Mouse (Mus musculus): ENCODE measurements around the gene Dennd4b.
"Not testable (repeated sequence)": the region's sequence is repeated elsewhere in the genome, so short reads cannot be mapped to it uniquely, and the experiment has no call there.

Dennd4b gene

DNA sequence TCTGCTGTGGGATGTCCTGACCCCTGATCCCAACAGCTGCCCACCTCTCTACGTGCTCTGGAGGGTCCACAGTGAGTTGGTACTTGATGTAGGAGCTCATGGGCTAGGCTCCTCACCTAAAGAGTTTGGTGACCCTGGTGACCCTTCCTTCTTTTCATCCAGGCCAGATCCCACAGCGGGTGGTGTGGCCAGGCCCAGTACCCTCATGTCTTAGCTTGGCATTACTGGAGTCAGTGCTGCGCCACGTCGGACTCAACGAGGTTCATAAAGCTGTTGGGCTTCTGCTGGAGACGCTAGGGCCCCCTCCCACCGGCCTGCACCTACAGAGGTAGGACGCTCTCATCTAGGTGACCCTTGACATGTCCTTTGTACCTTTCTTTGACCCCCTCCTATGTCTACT lies 14.2 kb downstream of the Dennd4b start:
- no peak for DNase-seq (ENCODE audit: low spot score)

DNA sequence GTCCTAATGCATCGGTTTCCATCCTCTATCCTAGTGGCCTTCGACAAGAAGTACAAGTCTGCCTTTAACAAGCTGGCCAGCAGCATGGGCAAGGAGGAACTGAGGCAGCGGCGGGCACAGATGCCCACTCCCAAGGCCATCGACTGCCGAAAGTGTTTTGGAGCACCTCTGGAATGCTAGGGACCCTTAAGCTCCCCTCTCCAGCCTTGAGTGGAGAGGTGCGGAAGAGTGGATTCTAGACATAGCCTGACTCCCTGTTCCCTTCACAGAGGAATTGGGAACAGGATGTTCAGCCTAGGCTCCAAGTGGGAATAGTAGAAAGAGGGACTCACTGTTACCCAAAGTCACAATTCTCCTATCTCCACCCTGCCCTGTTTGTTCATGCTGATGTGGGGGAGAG lies 14.8 kb downstream of the Dennd4b start:
- no peak for DNase-seq (ENCODE audit: low spot score)

- DNase-seq (ENCODE audit: low spot score): no peak
Observed at GRCm38 (mm10) chr3:90280708-90281107, 15.7 kb downstream of the Dennd4b start.

GRCm38 (mm10) chr3:90284150-90284549 lies 19.2 kb downstream of the Dennd4b start:
- no peak for DNase-seq (ENCODE audit: low spot score)

DNA sequence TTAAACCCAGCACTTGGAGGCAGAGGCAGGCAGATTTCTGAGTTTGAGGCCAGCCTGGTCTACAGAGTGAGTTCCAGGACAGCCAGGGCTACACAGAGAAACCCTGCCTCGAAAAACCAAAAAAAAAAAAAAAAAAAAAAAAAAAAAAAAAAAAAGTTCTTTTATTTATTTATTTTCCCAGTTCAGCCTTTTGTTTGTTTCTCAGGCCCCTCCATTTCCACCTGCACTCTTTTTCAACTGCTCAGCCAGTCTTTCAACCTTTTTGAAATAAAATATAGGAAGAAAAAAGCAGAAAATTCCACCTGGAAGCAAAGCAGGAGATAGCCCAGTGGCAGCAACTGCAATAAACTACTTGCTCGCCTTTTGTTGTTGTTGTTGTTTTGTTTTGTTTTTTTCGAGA lies 24.4 kb downstream of the Dennd4b start:
- DNase-seq (ENCODE audit: low spot score): not testable (repeated sequence)

DNA sequence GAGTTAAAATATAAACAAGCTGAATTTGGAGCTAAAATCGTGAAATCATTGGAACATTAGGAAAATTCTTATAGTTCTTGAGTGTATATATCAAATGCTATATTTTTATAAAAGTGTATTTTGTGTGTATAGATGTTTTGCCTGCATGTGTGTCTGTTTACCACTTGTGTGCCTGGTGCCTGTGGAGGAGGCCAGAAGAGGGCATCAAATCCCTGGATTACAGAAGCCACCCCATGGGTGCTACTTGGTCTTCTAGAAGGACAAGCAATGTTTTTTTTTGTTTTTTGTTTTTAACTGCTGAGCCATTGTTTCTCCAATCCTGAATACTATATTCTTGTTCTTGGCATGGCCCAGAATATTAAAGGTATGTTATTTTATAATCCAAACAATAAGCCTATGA lies 25.6 kb downstream of the Dennd4b start:
- no peak for DNase-seq (ENCODE audit: low spot score)

- DNase-seq (ENCODE audit: low spot score): no peak
Observed at GRCm38 (mm10) chr3:90291982-90292344, 27.0 kb downstream of the Dennd4b start.

- peak; percentile 97 for DNase-seq (ENCODE audit: low spot score)
Observed at GRCm38 (mm10) chr3:90292345-90293275, 27.6 kb downstream of the Dennd4b start, which contains the start of gene Gatad2b. TSS of gene Gatad2b (plus strand) at chr3:90293178.

DNA sequence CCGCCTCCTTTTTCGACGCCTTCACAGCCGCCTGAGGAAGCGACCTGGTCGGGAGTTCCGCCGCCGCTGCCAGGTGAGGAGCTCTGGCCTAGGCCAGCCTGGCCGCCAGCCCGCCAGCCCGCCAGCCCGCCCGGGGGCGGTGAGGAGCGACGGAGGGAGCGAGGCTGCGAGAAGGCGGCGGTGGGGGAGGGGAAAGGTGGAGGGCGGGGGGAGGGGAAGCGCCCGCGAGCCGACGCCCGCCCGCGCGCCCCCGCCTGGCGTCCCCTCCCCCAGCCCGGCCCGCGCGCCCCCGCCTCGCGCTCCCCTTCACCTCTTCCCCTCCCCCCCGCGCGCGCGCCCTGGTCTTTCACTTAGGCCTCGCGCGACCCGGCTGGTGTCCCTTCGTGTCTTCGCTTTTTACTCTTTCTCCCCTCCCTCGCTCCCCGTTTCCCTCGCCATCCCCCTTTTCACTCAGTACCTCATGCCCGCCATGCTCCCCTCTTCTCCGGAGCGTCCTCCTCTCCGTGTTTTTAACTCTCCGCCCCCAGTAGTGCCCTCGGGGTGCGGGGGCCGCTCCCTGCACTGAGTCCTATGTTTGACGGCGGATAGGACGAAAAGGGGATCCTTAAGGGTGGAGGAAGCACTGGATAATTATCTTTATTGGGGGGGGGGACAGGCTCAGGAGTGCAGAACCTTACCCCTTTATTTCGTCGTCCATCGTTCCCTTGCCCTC lies 28.5 kb downstream of the Dennd4b start:
- DNase-seq (ENCODE audit: low spot score): peak; percentile 68

GRCm38 (mm10) chr3:90294064-90294440 lies 29.1 kb downstream of the Dennd4b start:
- no peak for DNase-seq (ENCODE audit: low spot score)

GRCm38 (mm10) chr3:90294651-90295050 lies 29.7 kb downstream of the Dennd4b start:
- no peak for DNase-seq (ENCODE audit: low spot score)

DNA sequence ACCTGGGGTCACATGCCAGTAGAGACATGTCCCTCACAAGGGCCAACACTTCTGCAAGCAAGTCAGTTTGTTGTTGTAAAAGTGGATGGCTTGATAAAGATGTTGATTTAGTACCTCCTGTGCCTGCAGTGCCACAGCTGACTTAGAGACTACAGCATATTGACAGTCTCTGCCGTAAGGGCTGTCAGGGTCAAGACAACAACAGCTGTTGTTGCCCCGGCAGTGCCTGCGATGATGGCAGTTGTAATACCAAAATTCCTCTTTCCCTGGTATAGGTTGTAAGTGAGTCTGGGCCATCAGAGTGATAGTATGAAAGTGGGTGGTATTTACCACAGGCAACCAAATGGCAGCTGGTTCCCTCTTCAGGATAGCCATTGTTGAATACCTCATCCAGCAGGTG lies 40.8 kb downstream of the Dennd4b start:
- DNase-seq (ENCODE audit: low spot score): no peak

GRCm38 (mm10) chr3:90309589-90309988 lies 44.6 kb downstream of the Dennd4b start:
- no peak for DNase-seq (ENCODE audit: low spot score)

DNA sequence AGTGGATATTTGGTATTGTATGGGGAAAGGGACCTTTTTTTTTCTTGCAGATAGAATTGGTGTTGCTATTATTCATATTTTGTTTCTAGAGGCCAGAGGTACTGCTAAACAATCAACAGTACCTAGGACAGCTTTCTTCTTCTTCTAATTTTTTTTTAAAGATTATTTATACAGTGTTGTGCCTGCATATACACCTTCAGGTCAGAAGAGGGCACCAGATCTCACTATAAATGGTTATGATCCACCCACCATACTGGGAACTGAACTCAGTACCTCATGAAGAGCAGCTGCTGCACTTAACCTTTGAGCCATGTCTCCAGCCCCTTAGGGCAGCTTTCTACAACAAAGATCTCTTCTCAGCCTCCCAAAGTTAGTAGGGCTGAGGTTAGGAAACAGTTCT lies 48.4 kb downstream of the Dennd4b start:
- no peak for DNase-seq (ENCODE audit: low spot score)

DNA sequence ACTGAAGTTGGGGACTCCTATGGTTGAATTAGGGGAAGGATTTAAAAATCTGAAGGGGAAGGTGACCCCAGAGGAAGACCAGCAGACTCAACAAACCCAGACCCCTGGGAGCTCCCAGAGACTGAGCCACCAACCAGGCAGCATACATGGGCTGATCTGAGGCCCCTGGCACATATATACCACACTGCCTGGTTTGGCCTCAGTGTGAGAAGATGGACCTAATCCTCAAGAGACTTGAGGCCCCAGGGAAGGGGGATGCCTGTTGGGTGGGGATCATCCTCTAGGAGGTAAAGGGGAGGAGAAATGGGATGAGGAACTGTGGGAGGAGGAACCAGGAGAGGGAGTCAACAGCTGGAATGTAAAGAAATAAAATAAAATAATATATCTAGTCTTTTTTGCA lies 49.3 kb downstream of the Dennd4b start:
- no peak for DNase-seq (ENCODE audit: low spot score)

- no peak for DNase-seq (ENCODE audit: low spot score)
Observed at GRCm38 (mm10) chr3:90322289-90322688, 57.3 kb downstream of the Dennd4b start.

- DNase-seq (ENCODE audit: low spot score): peak; percentile 50
Observed at GRCm38 (mm10) chr3:90323119-90323518, 58.1 kb downstream of the Dennd4b start.
